Mouse (Mus musculus) embryonic fibroblast, embryonic 13.5 days (primary cell): ENCODE data around the gene Zfpm1. TPM values are rescaled to one million over a fixed set of nuclear protein-coding genes. Genes with fewer than 3 reads are reported as not detected.

Source experiments
- H3K27ac ChIP-seq: 2 replicates; pipeline ENCODE4 v1.5.1; 2012; ENCODE audit warnings: low read length, control low read depth, inconsistent platforms; ENCODE audit not compliant: insufficient read depth
- H3K4me1 ChIP-seq: 2 replicates; pipeline ENCODE4 v1.6.1; 2011; ENCODE audit warnings: low read length; ENCODE audit not compliant: control insufficient read depth, insufficient read depth
- H3K4me3 ChIP-seq: 2 replicates; pipeline ENCODE4 v1.5.1; 2011; ENCODE audit warnings: mild to moderate bottlenecking, control low read depth, low read length; ENCODE audit not compliant: insufficient read depth
- CTCF ChIP-seq: IDR thresholded peaks from 2 replicates; pipeline ENCODE4 v1.5.1; 2011; ENCODE audit warnings: mild to moderate bottlenecking, control low read depth, low read length, moderate library complexity, borderline replicate concordance; ENCODE audit not compliant: insufficient read depth
- POLR2A ChIP-seq: IDR thresholded peaks from 2 replicates; pipeline ENCODE4 v1.6.1; 2011; ENCODE audit warnings: low read depth, mild to moderate bottlenecking, control low read depth, low read length, moderate library complexity
- polyA plus RNA-seq: library from polyadenylated mRNA; stranded (reverse); fragments of >200 nt; gene quantifications from 2 replicates; pipeline ENCODE4 v1.2.4, GENCODE M21; 2011; ENCODE audit warnings: low read depth; ENCODE audit not compliant: missing spikeins, insufficient read length

Zfpm1 gene
- polyA plus RNA-seq, 1 experiment, result 10.3 TPM

DNA sequence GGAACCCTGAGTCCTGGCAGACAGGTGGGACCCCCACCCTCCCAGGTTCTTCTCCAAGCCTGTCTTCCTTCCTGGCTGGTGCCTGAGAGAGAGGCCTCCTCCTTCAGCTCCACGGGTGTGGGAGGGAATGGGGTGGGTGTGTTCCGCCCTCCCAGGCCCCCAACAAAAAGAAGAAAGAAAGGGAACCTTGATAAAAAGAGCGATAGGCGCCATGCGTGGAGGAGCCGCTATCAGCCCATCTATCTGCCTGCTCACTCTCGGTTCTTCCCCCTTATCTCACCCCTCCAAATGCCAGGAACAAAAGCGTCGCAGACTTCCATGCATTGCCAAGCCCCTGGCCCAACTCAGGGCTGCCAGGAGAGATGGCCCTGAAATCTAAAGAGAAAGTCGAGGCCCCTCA is 11.5 kb downstream of the Zfpm1 start:
- peaks cover 3% of the 10 kb centered on the region; the same call in 1 of the 2 replicates for H3K4me1 ChIP-seq
- no peak overlapping the region for H3K27ac ChIP-seq
- H3K4me3 ChIP-seq, result no peak overlapping the region
- TF ChIP-seq CTCF, result no peak
- TF ChIP-seq POLR2A, result no peak

- Histone ChIP-seq H3K4me3 (no peak overlapping the region), H3K27ac (no peak overlapping the region), H3K4me1 (peaks cover 3% of the 10 kb centered on the region; the same call in 1 of the 2 replicates)
- TF ChIP-seq POLR2A, result no peak
- no peak for TF ChIP-seq CTCF
Observed at GRCm38 (mm10) chr8:122294273-122294683, 12.3 kb downstream of the Zfpm1 start.

DNA sequence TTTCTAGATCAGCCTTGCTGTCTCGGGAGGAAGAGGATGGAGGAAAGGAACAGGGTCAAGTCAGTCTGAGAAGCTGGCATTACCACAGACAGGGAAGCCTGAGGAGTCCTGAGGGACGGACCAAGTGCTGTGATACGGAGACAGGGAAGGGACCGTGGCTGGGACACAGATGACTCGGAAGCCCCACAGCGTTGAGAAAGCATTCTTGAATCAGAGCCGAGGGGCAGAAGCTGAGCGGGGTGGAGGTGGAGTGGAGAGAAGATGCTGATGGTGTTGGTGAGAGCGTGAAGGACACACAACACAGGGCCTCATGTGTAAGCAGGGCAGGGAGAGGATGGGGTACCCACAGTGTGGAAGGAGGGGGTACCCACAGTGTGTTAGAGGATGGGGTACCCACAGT is 13.4 kb downstream of the Zfpm1 start:
- no peak overlapping the region for H3K27ac ChIP-seq
- no peak overlapping the region for H3K4me3 ChIP-seq
- TF ChIP-seq POLR2A (no peak), CTCF (no peak)
- peaks cover 3% of the 10 kb centered on the region; the same call in 1 of the 2 replicates for H3K4me1 ChIP-seq

- Histone ChIP-seq H3K4me3 (no peak overlapping the region), H3K4me1 (peaks cover 3% of the 10 kb centered on the region; the same call in 1 of the 2 replicates), H3K27ac (peak overlapping the region; percentile 39)
- TF ChIP-seq CTCF, result no peak
- TF ChIP-seq POLR2A, result no peak
Observed at GRCm38 (mm10) chr8:122296173-122297001, 14.4 kb downstream of the Zfpm1 start.

DNA sequence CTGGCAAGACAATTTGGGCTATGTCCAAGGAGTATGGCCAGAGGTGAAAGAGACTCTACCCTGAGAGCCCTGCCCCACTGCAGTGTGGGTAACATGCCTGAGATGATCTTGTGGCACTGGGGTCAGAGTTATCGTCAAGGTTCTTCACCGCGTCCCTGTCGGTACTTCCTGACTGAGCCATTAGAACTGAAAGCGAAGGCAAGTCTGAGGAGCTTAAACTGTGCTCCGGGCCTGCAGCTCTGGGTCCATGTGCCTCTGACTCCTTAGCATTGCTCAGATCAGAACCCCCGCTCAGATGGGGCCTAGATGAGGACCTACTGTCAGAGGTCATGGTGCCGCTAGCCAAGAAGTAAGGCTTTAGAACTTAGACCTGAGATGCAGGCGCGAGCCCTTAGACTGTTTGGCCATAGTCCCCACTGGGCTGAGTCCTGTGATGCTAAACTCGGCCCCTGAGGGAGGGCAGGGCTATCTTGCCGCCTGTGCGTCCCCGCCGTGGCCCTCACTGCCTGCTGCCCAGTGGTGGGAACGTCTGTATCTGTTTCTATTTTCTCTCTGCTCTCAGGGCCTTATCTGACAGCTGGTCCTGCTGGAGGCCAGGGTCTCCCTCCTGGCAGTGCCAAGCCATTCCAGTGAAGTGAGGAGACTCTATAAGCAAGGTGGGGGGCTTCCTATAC is 17.8 kb downstream of the Zfpm1 start:
- no peak for TF ChIP-seq POLR2A
- TF ChIP-seq CTCF, result no peak
- Histone ChIP-seq H3K4me3 (no peak overlapping the region), H3K27ac (no peak overlapping the region), H3K4me1 (peaks cover 3% of the 10 kb centered on the region; the same call in 1 of the 2 replicates)

DNA sequence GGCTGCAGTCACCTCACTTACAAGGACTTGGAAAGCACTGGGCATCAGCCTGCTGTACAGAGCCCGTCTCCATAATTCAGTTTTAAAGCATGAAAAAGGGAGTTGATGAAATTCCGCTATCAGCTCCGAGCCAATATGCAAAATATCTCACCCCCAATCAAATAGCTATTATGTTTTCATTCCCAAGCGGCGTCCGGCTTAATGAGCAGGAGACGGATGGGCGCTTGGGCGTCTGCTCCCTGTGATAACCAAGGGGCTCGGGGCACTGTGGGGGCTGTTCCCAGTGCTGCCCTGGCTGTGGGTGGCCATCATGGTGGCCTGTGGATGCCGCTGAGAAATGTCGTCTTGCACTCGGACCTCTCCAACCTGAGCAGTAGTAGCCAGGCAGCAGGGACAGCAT is 19.1 kb downstream of the Zfpm1 start:
- no peak overlapping the region for H3K4me3 ChIP-seq
- no peak overlapping the region for H3K27ac ChIP-seq
- peaks cover 3% of the 10 kb centered on the region; the same call in 1 of the 2 replicates for H3K4me1 ChIP-seq
- no peak for TF ChIP-seq POLR2A
- no peak for TF ChIP-seq CTCF

GRCm38 (mm10) chr8:122301866-122302265 is 19.9 kb downstream of the Zfpm1 start:
- Histone ChIP-seq H3K4me3 (no peak overlapping the region), H3K4me1 (no peaks in the 10 kb centered on the region; the same call in 1 of the 2 replicates), H3K27ac (no peak overlapping the region)
- TF ChIP-seq CTCF (no peak), POLR2A (no peak)

- H3K27ac ChIP-seq, result no peak overlapping the region
- H3K4me3 ChIP-seq, result no peak overlapping the region
- no peak for TF ChIP-seq CTCF
- TF ChIP-seq POLR2A, result no peak
- H3K4me1 ChIP-seq, result no peaks in the 10 kb centered on the region
Observed at GRCm38 (mm10) chr8:122303451-122303850, 21.5 kb downstream of the Zfpm1 start.

- H3K27ac ChIP-seq, result no peak overlapping the region
- no peaks in the 10 kb centered on the region for H3K4me1 ChIP-seq
- H3K4me3 ChIP-seq, result no peak overlapping the region
- TF ChIP-seq POLR2A (no peak), CTCF (no peak)
Observed at GRCm38 (mm10) chr8:122304058-122304457, 22.1 kb downstream of the Zfpm1 start.

DNA sequence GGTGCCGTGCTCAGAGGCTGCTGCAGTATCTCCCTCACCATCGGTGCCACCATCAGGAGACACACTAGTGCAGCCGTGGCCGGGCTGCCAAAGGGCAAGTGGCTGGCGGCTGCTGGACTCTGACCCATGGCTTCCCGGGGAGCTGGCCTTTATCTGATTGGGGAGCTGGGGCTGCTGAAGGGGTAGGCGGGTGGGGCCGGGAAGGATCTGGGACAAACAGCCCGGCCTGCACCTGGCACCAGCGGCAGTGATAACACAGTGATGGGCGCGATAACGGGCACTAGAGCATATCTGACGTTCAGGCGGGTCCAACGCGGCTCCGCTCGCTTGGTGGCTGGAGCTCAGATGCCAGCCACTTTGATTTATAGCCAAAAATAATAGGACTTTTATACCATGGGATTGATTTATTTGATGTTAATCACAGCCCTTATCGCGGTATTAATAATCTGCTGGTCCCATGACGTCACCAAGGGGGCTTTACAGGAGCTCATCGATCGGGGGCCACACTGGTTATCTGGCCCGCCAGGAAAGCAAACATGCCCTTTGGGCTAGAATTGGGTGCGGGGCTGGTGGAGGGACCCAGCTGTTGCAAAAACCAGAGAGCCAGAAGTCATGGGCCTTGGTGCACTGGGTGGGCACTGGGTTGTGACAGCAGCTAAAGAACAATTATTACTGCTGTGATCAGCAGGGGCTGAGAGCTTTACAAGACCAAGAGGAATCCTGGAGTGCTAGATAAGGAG is 24.9 kb downstream of the Zfpm1 start:
- Histone ChIP-seq H3K4me3 (no peak overlapping the region), H3K27ac (no peak overlapping the region), H3K4me1 (no peaks in the 10 kb centered on the region)
- TF ChIP-seq POLR2A (no peak), CTCF (no peak)
